Mouse (Mus musculus) testis, adult 2 months (tissue): ENCODE measurements at regions not wholly inside any gene's neighbourhood (a gene's known extent, or its start where the extent isn't known, plus 50 kb on each side); places are given as distances from the start of the nearest gene placed in this dataset.

Experiments
- H3K27ac ChIP-seq: fragments of 200-500 bp; 2 replicates; pipeline ENCODE4 v1.5.1; 2012; ENCODE audit warnings: low read depth, low read length; ENCODE audit not compliant: control insufficient read depth, insufficient read depth
- H3K27me3 ChIP-seq: fragments of 200-500 bp; 2 replicates; pipeline ENCODE4 v1.6.1; 2012; ENCODE audit warnings: mild to moderate bottlenecking, low read length, moderate library complexity; ENCODE audit not compliant: control insufficient read depth, insufficient read depth
- H3K36me3 ChIP-seq: fragments of 200-500 bp; 2 replicates; pipeline ENCODE4 v1.6.1; 2012; ENCODE audit warnings: mild to moderate bottlenecking, low read length; ENCODE audit not compliant: control insufficient read depth, insufficient read depth
- H3K4me1 ChIP-seq: fragments of 200-500 bp; 2 replicates; pipeline ENCODE4 v1.6.1; 2012; ENCODE audit warnings: low read length; ENCODE audit not compliant: control insufficient read depth, insufficient read depth
- H3K4me3 ChIP-seq: fragments of 200-500 bp; 2 replicates; pipeline ENCODE4 v1.5.1; 2012; ENCODE audit warnings: low read depth, mild to moderate bottlenecking, low read length, moderate library complexity, mixed read lengths; ENCODE audit not compliant: control insufficient read depth
- CTCF ChIP-seq: fragments of 200-500 bp; IDR thresholded peaks from 2 replicates; pipeline ENCODE4 v1.5.1; 2012; ENCODE audit warnings: low read depth, mild to moderate bottlenecking, inconsistent platforms, low read length, moderate library complexity; ENCODE audit not compliant: control insufficient read depth, insufficient read depth, insufficient replicate concordance
- POLR2A ChIP-seq: fragments of 200-500 bp; IDR thresholded peaks from 2 replicates; pipeline ENCODE4 v1.6.1; 2012; ENCODE audit warnings: low read depth, mild to moderate bottlenecking, inconsistent platforms, low read length, moderate library complexity; ENCODE audit not compliant: control insufficient read depth

GRCm38 (mm10) chr13:28859829-28860427 lies 93.6 kb downstream of the Sox4 start:
- Histone ChIP-seq H3K27me3 (no peaks in the 10 kb centered on the region), H3K4me1 (no peaks in the 10 kb centered on the region), H3K27ac (no peak overlapping the region), H3K4me3 (no peak overlapping the region), H3K36me3 (no peaks in the 10 kb centered on the region)
- no peak for TF ChIP-seq CTCF

- Histone ChIP-seq H3K36me3 (no peaks in the 10 kb centered on the region), H3K27me3 (no peaks in the 10 kb centered on the region), H3K4me1 (no peaks in the 10 kb centered on the region), H3K4me3 (no peak overlapping the region), H3K27ac (no peak overlapping the region)
- TF ChIP-seq CTCF (no peak), POLR2A (no peak)
These were observed 95.5 kb downstream of the Sox4 start for GRCm38 (mm10) chr13:28858001-28858400.

- Histone ChIP-seq H3K27ac (no peak overlapping the region), H3K4me3 (no peak overlapping the region), H3K36me3 (no peaks in the 10 kb centered on the region), H3K4me1 (no peaks in the 10 kb centered on the region), H3K27me3 (no peaks in the 10 kb centered on the region)
- TF ChIP-seq CTCF (no peak), POLR2A (no peak)
These were observed 96.3 kb downstream of the Sox4 start for GRCm38 (mm10) chr13:28857201-28857600.

- no peaks in the 10 kb centered on the region for H3K36me3 ChIP-seq
- no peaks in the 10 kb centered on the region for H3K27me3 ChIP-seq
- no peak overlapping the region for H3K27ac ChIP-seq
- H3K4me3 ChIP-seq = no peak overlapping the region
- no peak for TF ChIP-seq POLR2A
- TF ChIP-seq CTCF = no peak
- H3K4me1 ChIP-seq = no peaks in the 10 kb centered on the region
These were observed 97.0 kb downstream of the Sox4 start for GRCm38 (mm10) chr13:28856472-28856871.

- Histone ChIP-seq H3K4me3 (no peak overlapping the region), H3K27me3 (no peaks in the 10 kb centered on the region), H3K36me3 (no peaks in the 10 kb centered on the region), H3K27ac (no peak overlapping the region), H3K4me1 (no peaks in the 10 kb centered on the region)
- TF ChIP-seq POLR2A (no peak), CTCF (no peak)
These were observed 99.3 kb downstream of the Sox4 start for GRCm38 (mm10) chr13:28854247-28854646.

- TF ChIP-seq CTCF = no peak
- no peak for TF ChIP-seq POLR2A
- H3K27ac ChIP-seq = no peak overlapping the region
- H3K27me3 ChIP-seq = no peaks in the 10 kb centered on the region
- H3K4me3 ChIP-seq = no peak overlapping the region
- no peaks in the 10 kb centered on the region for H3K4me1 ChIP-seq
- H3K36me3 ChIP-seq = no peaks in the 10 kb centered on the region
These were observed 105.2 kb downstream of the Sox4 start for GRCm38 (mm10) chr13:28848305-28848704.

- TF ChIP-seq CTCF (no peak), POLR2A (no peak)
- no peak overlapping the region for H3K4me3 ChIP-seq
- H3K27me3 ChIP-seq = no peaks in the 10 kb centered on the region
- H3K36me3 ChIP-seq = no peaks in the 10 kb centered on the region
- no peak overlapping the region for H3K27ac ChIP-seq
- H3K4me1 ChIP-seq = no peaks in the 10 kb centered on the region
These were observed 106.0 kb downstream of the Sox4 start for GRCm38 (mm10) chr13:28847478-28847877.

- Histone ChIP-seq H3K27ac (no peak overlapping the region), H3K4me3 (no peak overlapping the region), H3K4me1 (no peaks in the 10 kb centered on the region), H3K27me3 (no peaks in the 10 kb centered on the region), H3K36me3 (no peaks in the 10 kb centered on the region)
- TF ChIP-seq CTCF (no peak), POLR2A (no peak)
These were observed 109.0 kb downstream of the Sox4 start for GRCm38 (mm10) chr13:28844495-28844894.
